Mouse (Mus musculus) yolk sac, embryonic 10.5 days (tissue): ENCODE results near the gene Serpina3m.
"Not testable (repeated sequence)": the region's sequence is repeated elsewhere in the genome, so short reads cannot be mapped to it uniquely, and the experiment has no call there.

ENCODE experiments used
- DNase-seq: peaks from one replicate; pipeline ENCODE4 v3.0.0-alpha.2; 2017; ENCODE audit warnings: low spot score

Serpina3m gene

GRCm38 (mm10) chr12:104338226-104338625, at the start of gene Serpina3m, which contains the start of gene Serpina3k:
Gene Serpina3m (plus strand): TSS chr12:104338486.
Gene Serpina3k (plus strand): TSS chr12:104338486.
- DNase-seq: not testable (repeated sequence)

DNA sequence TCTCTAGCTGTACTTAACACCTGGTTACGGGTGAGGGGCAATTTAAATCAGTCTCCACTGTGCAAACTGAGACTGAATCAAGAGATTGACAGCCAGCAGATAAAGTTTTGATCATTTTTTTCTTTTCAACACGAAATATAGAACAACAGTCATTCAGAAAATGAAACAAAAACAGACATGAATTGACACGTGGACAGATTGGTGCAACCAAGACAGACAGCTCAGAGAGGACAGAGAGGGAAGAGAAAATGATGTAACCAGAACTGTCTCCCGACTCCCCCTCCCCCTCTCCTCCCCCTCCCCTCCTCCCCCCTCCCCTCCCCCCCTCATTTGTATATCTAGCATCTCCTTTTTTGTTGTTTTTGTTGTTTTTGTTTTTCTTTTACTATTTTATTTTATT, 48.4 kb upstream of the Serpina3m start:
- no peak for DNase-seq

- DNase-seq: no peak
These were observed 44.3 kb upstream of the Serpina3m start for GRCm38 (mm10) chr12:104293963-104294362.

DNA sequence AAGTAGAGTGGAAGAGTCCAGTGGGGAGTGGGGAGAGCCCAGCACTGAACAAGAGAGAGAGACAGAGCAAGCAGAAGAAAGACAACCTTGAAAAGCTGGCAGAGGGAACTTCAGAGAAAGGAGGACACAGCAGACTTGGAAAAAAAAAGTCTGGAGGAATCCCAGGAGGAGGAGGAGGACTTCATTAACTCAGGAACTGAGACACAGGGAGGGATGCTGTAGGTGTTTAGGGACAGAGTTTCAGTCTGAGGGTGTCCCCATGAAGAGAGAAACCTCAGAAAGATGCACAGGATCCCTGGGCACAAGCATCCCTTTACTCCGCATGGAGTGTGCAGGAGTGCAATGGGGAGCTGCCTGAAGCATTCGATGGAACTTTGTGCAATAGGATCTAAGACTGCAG, 40.2 kb upstream of the Serpina3m start:
- no peak for DNase-seq

- DNase-seq: no peak
These were observed 32.3 kb upstream of the Serpina3m start for GRCm38 (mm10) chr12:104305991-104306390.

DNA sequence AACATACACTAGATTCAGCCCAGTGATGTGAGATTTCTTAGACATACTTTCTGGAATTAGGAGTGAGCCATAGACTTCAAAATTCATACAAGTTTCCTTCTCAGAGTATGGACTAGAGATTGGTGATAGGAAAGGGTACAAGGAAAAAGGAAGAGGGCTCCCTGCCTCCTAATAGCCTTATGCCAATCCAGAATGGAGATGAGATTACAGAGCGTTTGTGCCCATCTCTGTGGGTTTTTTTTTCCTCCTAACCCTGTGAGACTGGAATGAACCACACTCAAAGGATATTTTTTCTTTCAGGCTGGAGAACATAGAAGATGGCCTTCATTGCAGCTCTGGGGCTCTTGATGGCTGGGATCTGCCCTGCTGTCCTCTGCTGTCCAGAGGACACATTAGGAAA, 24.0 kb upstream of the Serpina3m start, which contains the start of gene Serpina3j:
Gene Serpina3j, plus strand, starts transcription at position 301 of the 400 bp plus-strand sequence.
- no peak for DNase-seq

DNA sequence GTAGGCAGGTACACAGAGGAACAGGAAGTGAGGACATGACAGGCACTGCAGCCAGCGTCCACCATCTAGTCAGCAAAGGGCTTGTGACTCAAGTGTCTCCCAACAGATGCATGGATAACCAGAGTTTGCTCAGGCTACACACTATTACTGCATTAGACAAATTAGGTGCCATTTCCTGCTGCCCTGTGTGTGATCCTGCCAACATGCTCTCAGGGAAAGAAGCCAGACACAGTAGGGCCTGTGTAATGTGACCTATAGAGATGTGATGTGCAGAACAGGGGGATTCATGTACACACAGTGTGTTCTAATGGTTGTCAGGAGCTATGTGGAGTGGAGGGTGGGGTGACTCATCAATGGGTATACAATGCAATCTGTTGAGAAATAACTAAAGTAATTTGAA, 15.8 kb upstream of the Serpina3m start:
- no peak for DNase-seq

DNA sequence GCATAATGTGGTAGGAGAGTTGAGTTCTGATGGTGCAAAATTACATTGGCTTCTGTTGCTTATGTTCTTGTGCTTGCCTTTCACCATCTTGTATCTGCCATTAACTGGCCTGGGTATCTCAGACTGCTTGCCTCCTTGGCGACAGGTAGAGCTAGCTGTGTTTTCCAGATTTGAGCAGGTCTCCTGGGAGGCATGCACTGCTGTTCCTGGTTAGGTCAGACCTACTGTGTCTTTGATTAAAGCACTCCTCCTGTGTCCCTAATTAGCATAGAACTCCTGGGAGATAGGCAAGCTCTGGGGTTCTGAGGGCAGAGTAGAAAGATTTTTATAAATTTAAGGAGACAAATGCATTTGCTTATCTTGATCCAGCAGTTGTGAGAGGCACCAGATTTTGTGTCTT, 6.6 kb upstream of the Serpina3m start:
- no peak for DNase-seq

- DNase-seq: not testable (repeated sequence)
These were observed 1.4 kb upstream of the Serpina3m start for GRCm38 (mm10) chr12:104336873-104337272.

GRCm38 (mm10) chr12:104338705-104339104, 419 bp downstream of the Serpina3m start:
- DNase-seq: no peak

DNA sequence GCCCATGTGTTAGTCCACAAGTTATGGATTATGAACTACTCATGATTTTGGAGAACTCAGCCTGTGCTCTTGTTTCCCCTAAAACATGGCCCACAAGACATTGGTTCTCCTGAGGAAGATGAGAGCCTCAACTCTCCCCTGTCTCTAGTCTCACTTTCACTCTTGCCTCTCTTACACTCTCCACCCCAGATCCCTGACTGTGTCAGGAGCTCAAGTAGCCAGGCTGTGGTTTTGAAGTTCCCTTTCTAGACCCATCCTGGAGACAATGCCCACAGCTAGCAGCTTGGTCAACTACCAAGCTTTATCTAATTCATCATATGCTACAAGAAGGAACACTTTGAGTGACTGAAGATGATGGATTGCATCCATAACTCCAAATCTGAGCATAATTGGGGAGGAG, 4.2 kb downstream of the Serpina3m start:
- DNase-seq: not testable (repeated sequence)

DNA sequence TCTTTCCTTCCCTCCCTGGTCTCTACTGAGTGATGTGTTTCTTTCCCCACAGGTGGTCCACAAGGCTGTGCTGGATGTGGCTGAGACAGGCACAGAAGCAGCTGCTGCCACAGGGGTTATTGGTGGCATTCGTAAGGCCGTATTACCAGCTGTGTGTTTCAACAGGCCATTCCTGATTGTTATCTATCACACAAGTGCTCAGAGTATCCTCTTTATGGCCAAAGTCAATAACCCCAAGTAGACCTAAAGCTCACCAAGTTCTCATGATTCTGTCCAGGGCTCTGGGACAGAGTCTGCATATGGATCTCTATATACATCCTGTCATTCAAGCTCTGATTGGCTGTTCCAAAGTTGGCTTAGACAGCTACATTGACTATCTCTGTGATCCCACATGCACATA, 6.9 kb downstream of the Serpina3m start:
- DNase-seq: no peak

DNA sequence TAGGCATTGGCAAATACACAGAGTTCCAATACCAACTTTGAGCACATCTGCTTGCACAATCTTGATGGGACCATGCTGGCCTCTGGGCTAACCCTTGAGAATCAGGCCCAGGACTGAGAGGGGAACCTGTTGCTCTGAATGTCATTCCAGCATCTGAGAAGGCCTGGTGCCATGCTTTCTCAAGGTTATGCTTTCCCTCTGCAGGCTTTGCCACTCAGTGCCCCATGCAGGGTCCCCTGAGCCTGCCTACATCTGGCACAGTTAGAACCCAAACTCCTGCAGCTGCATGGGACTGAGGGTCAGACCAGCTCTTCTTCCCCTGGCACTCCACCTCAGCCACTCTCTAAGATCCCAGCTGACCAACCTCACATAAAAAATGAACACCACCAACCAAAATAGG, 7.4 kb downstream of the Serpina3m start:
- DNase-seq: no peak

DNA sequence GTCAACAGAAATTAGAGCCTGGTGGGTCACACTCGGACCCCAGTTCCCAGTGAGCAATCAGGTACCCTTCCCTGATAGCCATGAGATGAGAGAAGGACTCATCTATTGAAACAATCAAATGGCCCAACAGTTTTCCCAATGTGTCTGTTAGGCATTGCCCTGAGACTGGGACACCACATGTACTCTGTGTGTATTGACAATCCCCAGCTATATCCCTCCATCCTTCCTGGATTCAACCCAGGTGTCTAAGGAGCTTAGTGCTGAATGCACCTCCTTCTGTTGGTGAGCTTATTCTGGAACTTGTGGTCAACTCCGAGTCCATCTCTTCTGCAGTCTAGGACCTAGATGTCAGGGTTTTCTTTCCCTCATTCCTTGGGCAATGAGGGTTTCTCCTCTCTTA, 8.8 kb downstream of the Serpina3m start:
- DNase-seq: no peak

DNA sequence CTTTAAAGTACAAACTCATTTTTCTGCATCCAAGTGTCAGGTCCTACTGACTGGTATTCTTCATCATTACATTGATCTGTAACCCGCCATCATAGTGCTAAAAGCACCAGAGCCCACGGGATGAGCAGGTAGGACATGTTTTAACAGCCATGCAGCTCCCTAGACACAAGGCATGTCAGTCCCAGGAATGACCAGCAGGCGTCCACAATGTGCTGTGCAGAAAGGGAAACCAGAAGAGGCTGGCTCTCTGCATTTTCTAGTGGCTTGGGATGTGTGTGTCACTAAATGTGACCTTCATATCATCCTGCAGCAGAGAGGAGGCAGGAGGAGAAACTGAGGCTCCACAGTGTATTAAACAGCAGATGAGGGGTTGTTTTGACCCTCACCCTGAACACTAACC, 13.5 kb downstream of the Serpina3m start:
- DNase-seq: not testable (repeated sequence)

DNA sequence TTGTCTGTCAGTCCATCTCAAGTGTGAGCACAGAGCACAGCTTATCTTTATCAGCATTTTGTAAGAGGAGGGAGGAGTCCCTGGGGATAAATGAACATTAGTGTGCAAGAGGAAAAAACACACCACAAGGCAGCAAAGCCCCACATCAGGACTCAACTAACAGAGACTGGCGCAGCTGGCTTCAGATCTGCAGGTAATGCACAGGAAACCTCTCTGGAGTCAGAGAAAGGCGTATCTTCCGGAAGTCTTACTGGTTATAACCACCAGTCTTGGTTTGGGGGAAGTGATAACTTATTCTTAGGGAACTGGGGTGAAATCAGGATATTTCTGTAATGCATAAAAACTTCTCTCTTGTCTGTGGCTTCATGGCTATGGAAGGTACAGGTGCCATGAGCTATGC, 17.7 kb downstream of the Serpina3m start:
- DNase-seq: no peak

- DNase-seq: no peak
These were observed 31.7 kb downstream of the Serpina3m start for GRCm38 (mm10) chr12:104369986-104370385.

- not testable (repeated sequence) for DNase-seq
These were observed 38.9 kb downstream of the Serpina3m start for GRCm38 (mm10) chr12:104377179-104377578.

DNA sequence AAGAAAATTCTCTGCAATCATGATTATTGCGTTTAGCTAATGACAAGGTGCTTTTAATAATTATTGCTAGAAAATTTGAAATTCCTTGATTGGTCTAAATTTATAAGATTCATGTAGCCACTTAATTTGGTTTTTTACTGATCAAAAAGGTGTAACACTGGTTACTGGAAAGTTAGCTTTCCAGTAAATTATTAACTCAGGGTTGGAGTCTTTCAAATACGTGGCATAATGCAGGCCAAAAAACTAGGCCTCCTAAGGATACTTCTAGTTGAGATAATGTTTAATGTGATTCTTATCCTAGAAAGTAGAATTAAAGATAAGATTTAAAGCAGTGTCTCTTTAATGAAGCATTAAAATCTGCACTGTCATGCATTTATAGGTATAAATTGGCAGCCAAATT, 40.1 kb downstream of the Serpina3m start:
- not testable (repeated sequence) for DNase-seq

DNA sequence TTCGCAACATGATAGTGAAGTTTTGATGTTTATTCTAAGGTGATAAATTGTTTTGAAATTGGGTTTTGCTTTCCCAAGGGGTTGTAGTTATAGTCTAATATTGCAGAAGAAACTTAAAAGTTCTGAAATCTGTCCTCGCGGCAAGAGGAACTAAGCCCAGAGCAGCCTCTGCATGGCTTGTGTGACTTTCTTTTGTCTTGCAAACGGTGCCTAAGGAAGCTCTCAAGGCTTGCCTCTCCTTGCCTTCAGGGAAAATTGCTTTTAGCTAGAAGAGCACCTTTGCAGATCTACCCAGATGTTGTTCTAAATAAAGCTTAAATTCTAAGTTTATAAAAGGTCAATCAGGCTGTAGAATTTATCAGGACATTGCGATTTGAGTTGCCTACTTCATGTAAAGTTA, 40.5 kb downstream of the Serpina3m start:
- DNase-seq: not testable (repeated sequence)

DNA sequence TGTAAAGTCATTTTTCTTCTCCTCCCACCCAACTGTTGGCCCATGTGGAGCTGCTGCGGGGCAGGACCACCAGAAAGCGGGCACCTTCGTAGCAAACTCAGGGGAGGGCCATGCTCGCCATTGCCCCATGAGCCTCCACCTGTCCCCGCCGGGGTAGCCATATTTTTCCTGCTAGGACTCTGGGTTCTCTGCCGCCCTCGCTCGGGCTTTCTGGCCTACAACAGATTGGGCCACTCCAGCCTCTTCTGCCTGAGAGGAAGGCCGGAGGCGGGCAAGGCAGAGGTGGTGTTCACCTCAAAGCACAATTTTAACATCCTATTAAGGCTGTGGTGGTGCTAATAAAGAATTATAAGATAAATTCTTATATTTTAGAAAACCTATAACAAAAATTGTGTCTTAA, 41.6 kb downstream of the Serpina3m start:
- DNase-seq: no peak

GRCm38 (mm10) chr12:104381071-104381604, 42.9 kb downstream of the Serpina3m start:
- not testable (repeated sequence) for DNase-seq

DNA sequence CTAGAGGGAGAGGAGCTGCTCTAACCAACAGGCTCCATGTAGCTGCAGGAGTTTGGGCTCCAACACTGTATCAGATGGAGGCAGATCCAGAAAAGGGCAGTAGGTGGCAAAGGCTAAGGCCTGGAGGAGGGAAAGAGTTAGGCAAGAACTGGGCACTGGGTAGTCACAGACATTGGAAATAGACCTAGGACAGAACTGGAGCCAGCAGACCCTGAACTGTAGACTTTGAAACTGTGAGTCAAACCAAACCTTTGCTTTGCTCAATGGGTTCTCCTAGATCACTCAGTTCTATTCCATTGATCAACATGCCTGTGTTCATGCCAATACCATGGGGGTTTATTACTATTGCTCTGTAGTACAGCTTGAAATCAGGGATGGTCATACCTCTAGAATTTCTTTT, 47.7 kb downstream of the Serpina3m start:
- DNase-seq: not testable (repeated sequence)

- DNase-seq: not testable (repeated sequence)
These were observed 48.6 kb downstream of the Serpina3m start for GRCm38 (mm10) chr12:104386878-104387277.
